Mouse (Mus musculus): ENCODE data around the gene Mageh1. TPM values are rescaled to one million over a fixed set of nuclear protein-coding genes. Genes with fewer than 3 reads are reported as not detected.
A peak's percentile ranks its signal among the peaks of the same experiment; 100 is the strongest.
"Not testable (repeated sequence)": the region's sequence is repeated elsewhere in the genome, so short reads cannot be mapped to it uniquely, and the experiment has no call there.

Mageh1 gene
- 0.59 TPM for polyA plus RNA-seq (2021)

- no peak for ATAC-seq
- DNase-seq (ENCODE audit: low read depth, low spot score): no peak
- CTCF ChIA-PET: no interaction called here
- in situ Hi-C loops (cut with MboI; ENCODE audit: low pct_unique_long_range_greater_than_20kb): loop anchor here (5.0 kb wide), 1 partner anchor 50 kb away; no protein-coding TSS in a partner anchor
- POLR2A ChIA-PET: no interaction called here
- TF ChIP-seq CTCF (IDR thresholded peaks at IDR 0.05): no peak
- peaks cover 39% of the 10 kb centered on the region for H3K27me3 ChIP-seq
Observed at GRCm38 (mm10) chrX:153037087-153037971, at the start of gene Mageh1. Mageh1 (minus strand) TSS chrX:153037575.

GRCm38 (mm10) chrX:153037972-153038744 lies 783 bp upstream of the Mageh1 start:
- DNase-seq (ENCODE audit: low read depth, low spot score); ATAC-seq; POLR2A ChIA-PET; CTCF ChIA-PET: not testable (repeated sequence)
- H3K27me3 ChIP-seq: peaks cover 42% of the 10 kb centered on the region
- in situ Hi-C loops (cut with MboI; ENCODE audit: low pct_unique_long_range_greater_than_20kb): loop anchor here (5.0 kb wide), 1 partner anchor 51 kb away; no protein-coding TSS in a partner anchor

- POLR2A ChIA-PET; ATAC-seq; H3K27me3 ChIP-seq; CTCF ChIA-PET; DNase-seq (ENCODE audit: low read depth, low spot score); in situ Hi-C loops (cut with MboI; ENCODE audit: low pct_unique_long_range_greater_than_20kb): not testable (repeated sequence)
Observed at GRCm38 (mm10) chrX:153031547-153031946, 5.8 kb downstream of the Mageh1 start.

- CTCF ChIA-PET; ATAC-seq; POLR2A ChIA-PET; H3K27me3 ChIP-seq; DNase-seq (ENCODE audit: low read depth, low spot score); in situ Hi-C loops (cut with MboI; ENCODE audit: low pct_unique_long_range_greater_than_20kb): not testable (repeated sequence)
Observed at GRCm38 (mm10) chrX:153025709-153026108, 11.7 kb downstream of the Mageh1 start.

GRCm38 (mm10) chrX:153025255-153025654 lies 12.1 kb downstream of the Mageh1 start:
- in situ Hi-C loops (cut with MboI; ENCODE audit: low pct_unique_long_range_greater_than_20kb); CTCF ChIA-PET; H3K27me3 ChIP-seq; POLR2A ChIA-PET; DNase-seq (ENCODE audit: low read depth, low spot score); ATAC-seq: not testable (repeated sequence)

- ATAC-seq: no peak
- no peak for TF ChIP-seq CTCF (IDR thresholded peaks at IDR 0.05)
Observed at GRCm38 (mm10) chrX:153007685-153008047, 29.7 kb downstream of the Mageh1 start.

GRCm38 (mm10) chrX:153007021-153007684 lies 30.2 kb downstream of the Mageh1 start:
- in situ Hi-C loops (cut with MboI; ENCODE audit: low pct_unique_long_range_greater_than_20kb): no loop called here
- no peak for TF ChIP-seq CTCF (IDR thresholded peaks at IDR 0.05)
- POLR2A ChIA-PET: no interaction called here

More at GRCm38 (mm10) chrX:153007685-153008047, 29.7 kb downstream of the Mageh1 start:
- ChIA-PET POLR2A (no interaction called here), CTCF (no interaction called here)
- DNase-seq (ENCODE audit: low read depth, low spot score): no peak
- peaks cover 45% of the 10 kb centered on the region for H3K27me3 ChIP-seq
- in situ Hi-C loops (cut with MboI; ENCODE audit: low pct_unique_long_range_greater_than_20kb): no loop called here

GRCm38 (mm10) chrX:153006387-153006841 lies 31.0 kb downstream of the Mageh1 start, which contains the start of gene Usp51:
Usp51 (plus strand) TSS chrX:153006469.
- CTCF ChIA-PET: no interaction called here
- POLR2A ChIA-PET: no interaction called here
- no peak for DNase-seq (ENCODE audit: low read depth, low spot score)
- H3K27me3 ChIP-seq: peaks cover 42% of the 10 kb centered on the region
- ATAC-seq: no peak
- in situ Hi-C loops (cut with MboI; ENCODE audit: low pct_unique_long_range_greater_than_20kb): no loop called here
- no peak for TF ChIP-seq CTCF (IDR thresholded peaks at IDR 0.05)

More at GRCm38 (mm10) chrX:153007021-153007684, 30.2 kb downstream of the Mageh1 start:
- peaks cover 42% of the 10 kb centered on the region for H3K27me3 ChIP-seq
- ATAC-seq (peak; percentile 42), DNase-seq (ENCODE audit: low read depth, low spot score) (no peak)
- CTCF ChIA-PET: no interaction called here

DNA sequence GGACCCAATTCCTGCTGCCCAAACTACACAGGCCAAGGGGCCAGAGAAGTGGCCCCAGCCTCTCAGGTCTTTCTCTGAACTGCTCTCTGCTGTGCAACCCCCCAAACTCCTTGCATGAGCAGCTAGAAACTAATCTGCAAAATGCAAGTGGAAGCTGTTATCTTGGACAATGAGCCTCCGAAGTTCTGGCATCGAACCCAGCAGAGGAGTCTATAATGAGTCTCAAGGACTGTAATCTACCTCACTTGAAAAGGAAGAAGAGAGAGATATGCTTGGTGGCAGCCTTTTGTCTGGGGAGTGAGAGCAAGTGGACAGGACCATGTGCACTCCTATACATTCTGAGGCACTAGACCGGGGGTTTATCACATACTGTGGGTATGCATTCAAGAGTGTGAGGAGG lies 41.3 kb downstream of the Mageh1 start:
- POLR2A ChIA-PET; DNase-seq (ENCODE audit: low read depth, low spot score); H3K27me3 ChIP-seq; ATAC-seq; in situ Hi-C loops (cut with MboI; ENCODE audit: low pct_unique_long_range_greater_than_20kb); CTCF ChIA-PET: not testable (repeated sequence)

GRCm38 (mm10) chrX:152989852-152990251 lies 47.5 kb downstream of the Mageh1 start:
- in situ Hi-C loops (cut with MboI; ENCODE audit: low pct_unique_long_range_greater_than_20kb): loop anchor here (5.0 kb wide), 1 partner anchor 47 kb away; the partner anchor contains the start of gene Mageh1
- ATAC-seq; CTCF ChIA-PET; DNase-seq (ENCODE audit: low read depth, low spot score); POLR2A ChIA-PET; H3K27me3 ChIP-seq: not testable (repeated sequence)

Other genes with a start within 250 kb of the Mageh1 start
- not detected for gene Usp51, start 31.1 kb downstream of the Mageh1 start, polyA plus RNA-seq (2021)
- gene Foxr2, start 81.2 kb upstream of the Mageh1 start, polyA plus RNA-seq (2021): not detected
- gene Rragb, start 102.4 kb upstream of the Mageh1 start, polyA plus RNA-seq (2021): 13.8 TPM
- gene Klf8, start 199.9 kb upstream of the Mageh1 start, polyA plus RNA-seq (2021): 0.32 TPM